Comparison of ENCODE assay signal across 12 mouse cellular contexts in the genomic region with DNA sequence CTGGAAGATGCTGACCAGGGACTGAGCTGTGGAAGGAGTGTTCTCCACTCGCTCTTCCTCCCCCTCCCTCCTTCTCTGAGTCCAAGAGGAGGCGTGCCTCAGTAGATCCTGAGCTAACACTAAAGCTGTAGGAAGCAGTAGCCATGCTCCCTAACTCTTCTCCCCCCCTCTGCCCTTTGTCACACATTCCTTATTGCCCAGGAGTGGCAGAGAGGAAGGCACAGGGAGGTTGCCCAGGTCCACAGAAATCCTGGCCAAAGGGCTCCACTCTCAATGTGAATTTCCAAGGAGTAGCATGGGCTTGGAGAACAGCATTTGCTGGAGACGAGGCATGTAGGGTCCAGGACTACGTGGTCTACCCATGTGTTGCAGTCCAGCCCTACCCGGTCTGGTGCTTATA.
DNase-seq lines count a peak whose midpoint lies in the region; ATAC-seq and TF ChIP-seq lines count a peak whose summit lies in the region.
"Had no signal": no experiment of that assay in that cellular context is flagged by ENCODE, and none has a peak within 500 bp of the region (broad histone marks: within the 10 kb centered on the region; RNA-seq: fewer than 3 reads in every experiment).

No protein-coding gene starts in this region.

- no peak overlapping the region for H3K9ac ChIP-seq in heart, embryonic 16.5 days (ENCODE audit: low read length)
- no peak overlapping the region for H3K9ac ChIP-seq in intestine, embryonic 16.5 days (ENCODE audit: low read depth, low read length)
- H3K9ac ChIP-seq in liver, postnatal 0 days (replicated peaks) = 0 out of 2 replicates have a peak overlapping the region, but pooled peaks have one; percentile 3
- H3K9ac ChIP-seq: forebrain, embryonic 15.5 days; neural tube, embryonic 13.5 days had no signal

- H3K27ac ChIP-seq in heart, embryonic 16.5 days (ENCODE audit: low read length) = peak overlapping the region; percentile 9; the same call in 1 of the 2 replicates
- H3K27ac ChIP-seq in intestine, embryonic 16.5 days (ENCODE audit: low read length) = peak overlapping the region; percentile 21; the same call in 1 of the 2 replicates
- H3K27ac ChIP-seq in liver, postnatal 0 days (ENCODE audit: low read depth) = peak overlapping the region; percentile 75
- H3K27ac ChIP-seq: forebrain, embryonic 15.5 days; neural tube, embryonic 13.5 days had no signal

- H3K27me3 ChIP-seq in heart, embryonic 16.5 days (ENCODE audit: control insufficient read depth, insufficient read depth, low read length) = no peaks in the 10 kb centered on the region
- H3K27me3 ChIP-seq in megakaryocyte, embryonic 14.5 days (replicated peaks) = no peaks in the 10 kb centered on the region
- H3K27me3 ChIP-seq in intestine, embryonic 16.5 days (replicated peaks; ENCODE audit: control insufficient read depth, insufficient read depth, low read length) = no peaks in the 10 kb centered on the region
- H3K27me3 ChIP-seq in liver, postnatal 0 days (ENCODE audit: insufficient read depth, low read length) = no peaks in the 10 kb centered on the region
- H3K27me3 ChIP-seq: forebrain, embryonic 15.5 days; neural tube, embryonic 13.5 days had no signal

- no peak overlapping the region for H3K4me3 ChIP-seq in heart, embryonic 16.5 days (ENCODE audit: low read length)
- peak overlapping the region; percentile 42 for H3K4me3 ChIP-seq in megakaryocyte, embryonic 14.5 days (replicated peaks)
- H3K4me3 ChIP-seq in intestine, embryonic 16.5 days (ENCODE audit: low read length) = no peak overlapping the region
- no peak overlapping the region for H3K4me3 ChIP-seq in liver, postnatal 0 days (ENCODE audit: low read depth, low read length)
- H3K4me3 ChIP-seq: forebrain, embryonic 15.5 days; neural tube, embryonic 13.5 days had no signal

- DNase-seq in heart, adult 18-20 months = no peak
- DNase-seq in liver, postnatal 0 days = no peak
- DNase-seq in cerebellum, adult 9-10 months = no peak
- DNase-seq: kidney, adult 8-10 months; right cerebral cortex, adult 18-20 months had no signal

- no peaks in the 10 kb centered on the region for H3K9me3 ChIP-seq in heart, embryonic 16.5 days (replicated peaks; ENCODE audit: control insufficient read depth, low read length)
- H3K9me3 ChIP-seq in megakaryocyte, embryonic 14.5 days = no peaks in the 10 kb centered on the region
- no peaks in the 10 kb centered on the region for H3K9me3 ChIP-seq in intestine, embryonic 16.5 days (ENCODE audit: control insufficient read depth, low read length)
- no peaks in the 10 kb centered on the region for H3K9me3 ChIP-seq in liver, postnatal 0 days (ENCODE audit: low read length)
- H3K9me3 ChIP-seq: forebrain, embryonic 15.5 days; neural tube, embryonic 13.5 days had no signal

- H3K4me2 ChIP-seq in heart, embryonic 16.5 days (ENCODE audit: low read depth, low read length) = no peak overlapping the region
- no peak overlapping the region for H3K4me2 ChIP-seq in intestine, embryonic 16.5 days (ENCODE audit: low read depth, low read length)
- no peak overlapping the region for H3K4me2 ChIP-seq in liver, postnatal 0 days (ENCODE audit: low read depth, low read length)
- H3K4me2 ChIP-seq: forebrain, embryonic 15.5 days; neural tube, embryonic 13.5 days had no signal

- TF ChIP-seq EP300 in liver, postnatal 0 days (IDR thresholded peaks at IDR 0.05; ENCODE audit: low read depth) = no peak

- no peak for TF ChIP-seq CTCF in liver, postnatal 0 days (IDR thresholded peaks at IDR 0.05; ENCODE audit: low read depth)

- ATAC-seq in heart, embryonic 16.5 days (replicated peaks; ENCODE audit: extremely low read depth, insufficient read depth, low FRiP score) = no peak
- no peak for ATAC-seq in megakaryocyte, adult 5-6 weeks (ENCODE audit: poor library complexity, severe bottlenecking)
- ATAC-seq in intestine, embryonic 16.5 days = peak; percentile 19; the same call in 1 of the 2 replicates
- ATAC-seq in liver, postnatal 0 days = no peak
- ATAC-seq: CD4-positive, CD25-positive, alpha-beta regulatory T cell, adult 4 months; forebrain, embryonic 15.5 days had no signal

- WGBS in heart, embryonic 16.5 days = 85% methylated on average over 5 of the region's 5 CpGs
- 82% methylated on average over 5 of the region's 5 CpGs for WGBS in intestine, embryonic 16.5 days
- WGBS in liver, postnatal 0 days (ENCODE audit: insufficient replicate concordance) = 73% methylated on average over 5 of the region's 5 CpGs

- peaks cover 55% of the 10 kb centered on the region for H3K4me1 ChIP-seq in heart, embryonic 16.5 days (ENCODE audit: control insufficient read depth, insufficient read depth, low read length)
- peaks cover 94% of the 10 kb centered on the region for H3K4me1 ChIP-seq in megakaryocyte, embryonic 14.5 days
- peaks cover 53% of the 10 kb centered on the region for H3K4me1 ChIP-seq in intestine, embryonic 16.5 days (ENCODE audit: control insufficient read depth, insufficient read depth, low read length)
- H3K4me1 ChIP-seq in liver, postnatal 0 days (ENCODE audit: insufficient read depth) = peaks cover 83% of the 10 kb centered on the region
- H3K4me1 ChIP-seq: forebrain, embryonic 15.5 days had no signal

- no peaks in the 10 kb centered on the region for H3K36me3 ChIP-seq in heart, embryonic 16.5 days (ENCODE audit: control insufficient read depth, insufficient read depth)
- H3K36me3 ChIP-seq in megakaryocyte, embryonic 14.5 days (replicated peaks; ENCODE audit: low read length) = peaks cover 54% of the 10 kb centered on the region
- H3K36me3 ChIP-seq in intestine, embryonic 16.5 days (ENCODE audit: control insufficient read depth, insufficient read depth, low read length) = no peaks in the 10 kb centered on the region
- no peaks in the 10 kb centered on the region; the same call in 1 of the 2 replicates for H3K36me3 ChIP-seq in liver, postnatal 0 days (replicated peaks; ENCODE audit: insufficient read depth, low read length)
- H3K36me3 ChIP-seq: forebrain, embryonic 15.5 days; neural tube, embryonic 13.5 days had no signal

Comparison
In these comparisons a context has a peak if more than half of its experiments do, and no peak if none do; other contexts are left out.
1. H3K27ac ChIP-seq: peak in every context shown above with its lines; median percentile 75 in liver, postnatal 0 days; 21 in intestine, embryonic 16.5 days; 9 in heart, embryonic 16.5 days.